Mouse (Mus musculus): ENCODE results near the gene Olfr358.

Gene Olfr358

GRCm38 (mm10) chr2:37009235-37009634 lies at the start of gene Olfr358:
Gene Olfr358, minus strand, starts transcription at chr2:37009335.
- DNase-seq: no peak

GRCm38 (mm10) chr2:36997030-36997429 lies 12.1 kb downstream of the Olfr358 start:
- peak; percentile 7 to 18 for DNase-seq

- no peak for DNase-seq
Observed at GRCm38 (mm10) chr2:36993527-36993926, 15.6 kb downstream of the Olfr358 start, which contains the start of gene Olfr357. Gene Olfr357, plus strand, starts transcription at chr2:36993827.

Measured in cerebellum, postnatal 36 days (tissue).